Mouse (Mus musculus): ENCODE results near the gene Nkd1.

Gene Nkd1

GRCm38 (mm10) chr8:88539963-88540362 is 18.8 kb downstream of the Nkd1 start:
- no peak for DNase-seq

- peak; percentile 58 for DNase-seq
Observed at GRCm38 (mm10) chr8:88542596-88543213, 21.6 kb downstream of the Nkd1 start.

DNA sequence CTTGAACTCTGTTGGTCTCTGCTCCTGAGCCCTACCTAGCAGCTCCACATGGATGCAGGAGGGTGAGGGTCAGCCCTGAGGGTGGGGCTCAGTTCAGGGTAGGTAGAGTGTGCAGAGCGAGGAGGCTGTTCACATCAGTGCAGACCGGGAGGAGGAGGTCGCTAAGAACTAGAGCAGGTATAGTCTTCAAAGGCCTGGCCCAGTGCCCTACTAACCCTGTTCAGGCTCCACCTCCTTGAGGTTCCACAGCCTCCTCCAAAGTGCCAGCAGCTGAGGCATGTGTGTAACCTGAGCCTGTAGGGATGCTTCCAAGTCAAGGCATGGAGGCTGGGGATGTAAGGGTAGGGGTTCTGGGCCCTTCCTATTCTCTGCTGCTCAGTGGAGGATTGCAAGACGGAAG is 23.5 kb downstream of the Nkd1 start:
- no peak for DNase-seq

DNA sequence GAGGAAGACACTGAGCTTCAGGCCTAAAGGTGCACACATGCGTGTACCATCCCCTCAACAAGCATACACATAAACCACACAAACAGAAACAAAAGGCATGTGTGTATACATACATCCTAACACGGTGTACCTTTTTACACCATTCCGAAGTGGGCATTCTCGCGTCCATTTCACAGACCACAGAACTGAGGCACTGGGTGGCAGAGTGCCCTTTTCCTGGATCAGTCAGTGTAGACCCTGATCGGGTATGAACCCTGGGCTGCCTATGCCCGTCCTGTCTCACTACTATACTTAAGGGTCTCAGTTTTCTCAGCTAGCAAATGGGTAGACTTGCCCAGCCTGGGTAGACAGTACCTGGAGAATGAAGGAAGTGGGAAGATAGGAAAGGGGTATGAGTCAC is 24.3 kb downstream of the Nkd1 start:
- DNase-seq, result no peak

GRCm38 (mm10) chr8:88546032-88546732 is 25.0 kb downstream of the Nkd1 start:
- no peak for DNase-seq

GRCm38 (mm10) chr8:88555669-88556068 is 34.5 kb downstream of the Nkd1 start:
- peak; percentile 66 for DNase-seq

- no peak for DNase-seq
Observed at GRCm38 (mm10) chr8:88559985-88560473, 38.9 kb downstream of the Nkd1 start.

DNA sequence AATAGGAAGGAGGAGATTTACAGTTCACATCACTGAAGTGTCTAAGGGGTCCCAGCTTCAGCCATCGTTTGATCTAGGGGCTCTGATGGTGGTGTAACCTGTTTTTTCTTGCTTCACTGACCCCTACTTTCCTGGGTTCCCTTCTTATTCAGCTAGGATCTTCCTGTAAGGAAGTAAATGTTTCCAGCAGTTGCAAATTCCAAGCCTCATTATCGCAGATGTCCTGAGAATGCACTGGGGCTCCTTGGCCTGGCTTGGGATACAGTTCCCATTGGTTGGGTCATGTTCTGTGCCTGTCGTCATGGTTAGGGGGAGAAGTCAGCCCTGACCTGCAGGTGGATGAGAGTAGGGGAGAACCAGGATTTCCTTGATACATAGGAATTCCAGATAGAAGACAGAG is 40.2 kb downstream of the Nkd1 start:
- DNase-seq, result no peak

DNA sequence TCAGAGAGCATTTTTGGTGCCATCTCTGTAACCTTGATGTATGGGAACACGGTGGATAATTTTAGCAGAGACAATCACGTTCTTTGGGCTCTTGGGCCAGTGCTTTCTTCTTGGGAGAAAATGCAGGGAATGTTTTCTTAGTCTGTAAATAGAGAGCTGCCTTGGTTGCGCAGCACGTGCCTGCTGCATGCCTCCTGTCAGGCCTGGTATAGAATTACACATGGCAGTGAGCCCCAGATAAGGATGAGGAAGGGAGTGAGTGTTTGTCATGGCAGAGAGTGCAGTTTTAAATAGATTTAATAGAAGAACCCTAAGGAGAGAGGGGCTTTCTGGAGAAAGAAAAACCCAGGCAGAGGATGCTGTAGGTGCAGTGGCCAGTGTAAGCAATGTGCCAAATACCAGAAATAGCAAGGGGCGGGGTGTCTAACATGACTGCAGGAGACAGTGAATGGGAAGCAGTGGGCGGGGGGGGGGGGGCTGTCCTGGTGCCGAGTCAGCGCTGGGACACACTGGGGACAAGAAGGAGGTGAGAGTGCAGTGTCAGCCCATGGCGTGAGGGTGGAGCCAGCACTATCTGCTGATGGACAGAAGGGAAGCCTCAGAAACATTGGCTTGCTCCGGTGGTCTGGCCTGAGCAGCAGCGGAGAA is 43.2 kb downstream of the Nkd1 start:
- DNase-seq, result no peak

DNA sequence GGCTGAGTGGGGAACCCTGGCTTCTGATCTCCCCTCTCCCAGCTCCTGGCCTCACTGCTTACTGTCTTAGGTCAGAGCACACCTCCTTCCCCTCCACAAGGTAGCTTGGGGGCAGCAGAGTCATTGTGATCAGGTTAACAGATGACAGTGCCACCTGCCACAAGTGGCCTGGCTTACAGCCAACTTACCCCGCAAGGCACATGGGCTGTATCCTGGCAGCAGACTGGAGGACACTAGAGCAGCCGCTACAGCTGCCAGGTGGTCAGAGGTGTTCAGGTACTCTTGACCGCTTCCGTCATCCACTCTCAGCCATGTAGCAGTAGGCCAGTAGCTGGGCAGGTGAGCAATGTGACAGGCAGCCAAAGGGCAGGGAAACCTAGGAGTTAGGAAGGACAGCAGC is 45.0 kb downstream of the Nkd1 start:
- DNase-seq, result peak; percentile 73

DNA sequence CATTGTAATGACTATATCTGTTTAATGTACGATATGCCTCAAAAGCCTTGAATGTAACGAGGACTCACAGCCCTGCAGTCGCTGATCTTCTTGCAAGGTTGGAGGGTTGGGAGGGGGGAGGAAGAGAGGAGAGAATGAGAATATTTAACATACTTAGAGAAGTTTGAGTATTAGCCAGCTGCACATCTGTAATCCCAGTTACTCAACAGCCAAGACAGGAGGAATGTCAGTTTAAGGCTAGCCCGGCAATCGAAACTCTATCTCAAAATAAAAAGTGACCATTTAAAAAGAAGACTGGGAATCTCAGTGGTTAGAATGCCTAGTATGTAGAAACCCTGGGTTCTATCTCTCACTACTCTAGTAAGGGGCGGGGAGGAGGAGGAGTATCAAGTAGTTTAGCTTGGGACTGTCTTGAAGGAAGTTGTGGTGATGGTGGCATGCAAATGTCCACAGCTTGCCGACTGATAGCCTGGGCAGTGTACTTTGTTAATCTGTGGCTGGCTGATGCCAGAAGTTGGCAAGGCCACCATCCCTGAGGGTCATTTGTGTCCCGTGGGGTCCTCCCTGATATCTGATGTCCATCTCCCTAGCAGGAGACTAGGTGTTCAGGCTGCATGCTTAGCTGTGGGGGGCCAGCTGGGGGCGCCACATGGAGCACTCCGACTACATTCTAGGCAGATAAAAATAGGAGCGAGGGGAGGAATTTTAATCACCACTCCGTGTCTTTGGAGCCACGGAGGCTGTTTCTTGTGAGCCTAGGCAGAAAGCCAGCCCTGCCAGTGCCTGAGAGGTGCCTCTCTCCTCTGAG is 46.4 kb downstream of the Nkd1 start:
- DNase-seq, result peak; percentile 51

DNA sequence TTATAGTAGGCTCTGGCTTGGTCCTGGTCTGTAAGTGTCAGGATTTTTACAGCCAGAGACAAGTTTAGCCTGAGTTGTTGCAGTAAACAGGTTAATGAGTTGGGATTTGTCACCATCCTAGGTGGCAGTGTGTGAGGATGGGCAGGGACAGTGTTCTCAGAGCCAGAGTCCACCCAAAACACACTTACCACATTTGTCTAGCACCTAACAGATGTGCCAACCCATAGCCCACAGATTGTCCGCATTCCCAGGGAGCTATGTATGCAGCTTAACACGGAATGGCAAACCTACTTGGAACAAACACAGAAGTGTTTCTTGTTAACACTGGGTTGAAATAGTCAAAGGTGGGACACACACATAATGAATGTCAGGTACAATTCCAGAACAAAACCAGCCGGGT is 47.1 kb downstream of the Nkd1 start:
- DNase-seq, result no peak

DNA sequence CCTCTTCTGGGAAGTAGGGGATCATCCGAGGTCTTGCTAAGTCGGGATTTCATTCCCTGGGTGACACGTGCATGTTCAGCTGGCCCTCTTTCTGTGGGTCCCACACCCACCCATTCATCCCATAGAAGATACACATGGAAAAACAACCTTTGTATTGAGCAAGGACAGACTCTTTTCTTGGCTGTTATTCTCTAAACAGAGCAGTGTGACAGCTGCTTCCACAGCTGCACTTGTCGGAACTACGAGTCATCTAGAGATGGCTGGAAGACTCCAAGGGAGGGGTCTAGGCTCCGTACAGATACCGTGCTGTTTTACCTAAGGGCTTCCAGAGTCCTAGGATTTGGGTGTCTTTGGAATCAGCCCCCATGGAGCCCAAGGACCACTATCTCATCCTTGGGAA is 48.2 kb downstream of the Nkd1 start:
- no peak for DNase-seq

DNA sequence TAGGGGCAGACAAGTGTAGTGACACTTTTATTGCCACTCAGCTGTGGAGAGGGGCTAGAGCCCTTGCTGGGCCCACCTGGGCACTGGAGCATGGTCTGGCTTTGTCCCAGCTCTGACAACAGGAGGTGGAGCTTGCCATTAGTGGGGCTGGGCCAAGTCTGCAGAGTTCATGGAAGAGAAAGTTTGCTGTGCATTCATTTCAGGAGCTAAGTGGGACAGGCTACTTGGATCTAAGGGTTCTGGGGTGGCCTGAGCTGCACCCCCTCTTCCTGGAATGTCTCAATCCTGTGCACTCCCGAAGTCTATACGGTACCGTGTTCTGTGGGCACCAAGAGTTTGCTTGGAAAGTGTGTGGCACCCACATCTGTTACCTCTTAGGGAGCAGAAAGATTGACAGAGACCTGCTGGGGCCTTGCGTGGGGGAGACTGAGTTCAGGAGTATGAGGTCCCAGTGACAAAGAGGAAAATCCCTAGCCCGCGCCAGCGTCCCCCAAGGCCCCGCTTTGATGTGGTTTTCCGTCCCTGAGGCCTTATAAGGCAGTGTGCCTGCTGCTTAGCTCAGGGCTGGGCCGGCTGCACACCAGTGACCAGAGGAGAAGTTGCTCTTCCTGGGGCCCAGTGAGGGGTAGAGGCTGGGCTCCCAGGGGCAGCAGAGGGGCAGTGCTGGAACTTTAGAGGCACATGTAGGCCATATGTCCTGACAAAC is 49.3 kb downstream of the Nkd1 start:
- DNase-seq, result no peak

GRCm38 (mm10) chr8:88571434-88572184 is 50.5 kb downstream of the Nkd1 start:
- DNase-seq, result no peak

GRCm38 (mm10) chr8:88572185-88572909 is 51.2 kb downstream of the Nkd1 start:
- no peak for DNase-seq

DNA sequence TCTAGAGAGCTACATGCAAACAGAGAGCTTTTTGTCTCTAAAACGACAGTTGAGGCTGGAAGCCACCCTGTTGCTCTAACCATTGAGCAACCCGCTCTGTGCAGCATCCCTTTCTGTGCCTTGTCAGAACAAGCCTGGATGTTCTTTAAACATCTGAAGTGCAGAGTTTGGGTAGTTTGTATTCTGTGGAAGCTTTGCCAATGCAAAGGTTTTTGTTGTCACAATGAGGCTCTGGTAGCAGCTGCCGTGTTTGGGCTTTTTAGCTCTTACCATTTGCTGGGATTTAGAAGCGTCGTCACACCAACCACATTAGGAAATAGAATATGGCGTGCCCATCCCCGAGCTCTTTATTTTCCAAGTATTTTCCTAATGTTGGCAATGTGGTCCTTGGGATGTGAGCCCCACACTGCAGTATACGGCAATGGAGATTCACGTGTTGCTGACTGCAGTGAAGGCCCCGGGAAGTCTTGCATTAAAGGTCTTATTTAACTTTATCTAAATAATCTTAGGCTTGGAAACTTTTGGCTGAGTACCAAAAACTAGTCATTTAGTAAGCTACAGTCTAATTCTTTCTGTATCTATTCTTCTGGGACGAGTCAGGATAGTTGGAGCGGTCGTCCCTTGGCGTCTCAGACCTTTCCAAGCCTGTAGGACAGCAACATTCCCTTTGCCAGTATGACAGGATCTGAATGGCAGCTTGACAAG is 51.9 kb downstream of the Nkd1 start:
- no peak for DNase-seq

- no peak for DNase-seq
Observed at GRCm38 (mm10) chr8:88574975-88575374, 53.8 kb downstream of the Nkd1 start.

DNA sequence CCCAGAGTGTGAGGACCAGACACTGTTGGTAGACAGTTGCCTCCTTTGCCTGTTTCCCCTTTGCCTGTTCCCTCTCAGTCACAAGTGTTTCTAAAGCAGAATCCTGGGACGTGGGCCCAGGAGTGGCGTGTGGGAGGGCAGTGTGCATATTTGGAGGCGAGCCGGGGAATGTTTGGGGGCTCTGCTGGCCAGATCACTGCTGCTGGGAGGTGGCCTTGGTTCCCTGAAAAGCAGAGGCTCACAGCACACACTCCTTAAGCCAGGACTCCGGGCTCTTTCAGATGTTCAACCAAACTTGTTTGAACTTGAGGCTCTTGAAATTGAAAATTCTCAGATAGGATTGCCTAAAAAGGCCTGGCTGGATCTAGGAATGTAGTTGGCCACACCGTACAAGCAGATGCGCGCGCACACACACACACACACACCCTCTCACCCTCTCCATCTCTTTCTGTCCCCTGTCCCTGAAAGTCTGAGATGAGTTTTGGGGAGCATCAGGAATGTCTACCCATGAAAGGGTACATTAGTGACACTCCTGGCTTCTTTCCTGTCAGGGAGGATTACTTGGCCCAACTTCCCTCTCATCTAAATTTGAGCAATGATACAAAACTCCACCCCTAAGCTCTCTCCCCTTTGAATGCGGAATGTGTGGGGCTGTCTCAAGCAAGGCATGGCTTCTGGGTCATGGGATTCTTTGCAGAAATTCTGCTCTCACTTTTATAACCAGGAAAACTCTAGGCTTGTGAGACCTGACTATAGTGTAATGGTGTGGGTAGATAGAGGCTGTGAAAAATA is 55.4 kb downstream of the Nkd1 start:
- DNase-seq, result peak; percentile 68

- no peak for DNase-seq
Observed at GRCm38 (mm10) chr8:88577666-88578065, 56.5 kb downstream of the Nkd1 start.

All from lung, postnatal 14 days (tissue).